Mouse (Mus musculus) gonadal fat pad, adult 2 months (tissue): ENCODE results near the gene Ifi47. TPM values are rescaled to one million over a fixed set of nuclear protein-coding genes. Genes with fewer than 3 reads are reported as not detected.

Experiments
- DNase-seq: peaks from one replicate; pipeline ENCODE4 v3.0.0-alpha.2; 2012; ENCODE audit warnings: low read depth
- polyA plus RNA-seq: library from polyadenylated mRNA; depleted of rRNA; stranded (reverse); fragments of >200 nt; gene quantifications from 2 replicates; pipeline ENCODE4 v1.2.3, GENCODE M21; 2012

Gene Ifi47
- polyA plus RNA-seq, 1 experiment: 4.8 TPM

GRCm38 (mm10) chr11:49089735-49090507, 13.5 kb downstream of the Ifi47 start:
- DNase-seq: no peak

- no peak for DNase-seq
These were observed 14.2 kb downstream of the Ifi47 start for GRCm38 (mm10) chr11:49090551-49090950.

- no peak for DNase-seq
These were observed 14.8 kb downstream of the Ifi47 start for GRCm38 (mm10) chr11:49091171-49091570.

GRCm38 (mm10) chr11:49092053-49092586, 15.7 kb downstream of the Ifi47 start:
- DNase-seq: no peak

GRCm38 (mm10) chr11:49092786-49093185, 16.4 kb downstream of the Ifi47 start:
- no peak for DNase-seq

- DNase-seq: no peak
These were observed 17.7 kb downstream of the Ifi47 start for GRCm38 (mm10) chr11:49093861-49094660.

- DNase-seq: no peak
These were observed 19.0 kb downstream of the Ifi47 start for GRCm38 (mm10) chr11:49095367-49095766.

GRCm38 (mm10) chr11:49100409-49100808, 24.0 kb downstream of the Ifi47 start:
- no peak for DNase-seq

GRCm38 (mm10) chr11:49101500-49101899, 25.1 kb downstream of the Ifi47 start:
- DNase-seq: no peak

GRCm38 (mm10) chr11:49103047-49103693, 26.8 kb downstream of the Ifi47 start:
- peak; percentile 13 for DNase-seq

GRCm38 (mm10) chr11:49105752-49106151, 29.4 kb downstream of the Ifi47 start:
- DNase-seq: no peak

- no peak for DNase-seq
These were observed 31.5 kb downstream of the Ifi47 start for GRCm38 (mm10) chr11:49107650-49108537.

- no peak for DNase-seq
These were observed 32.4 kb downstream of the Ifi47 start for GRCm38 (mm10) chr11:49108833-49109232.

GRCm38 (mm10) chr11:49111000-49111399, 34.6 kb downstream of the Ifi47 start:
- DNase-seq: no peak

- DNase-seq: no peak
These were observed 36.3 kb downstream of the Ifi47 start for GRCm38 (mm10) chr11:49112624-49113219.

GRCm38 (mm10) chr11:49114158-49114557, 37.8 kb downstream of the Ifi47 start:
- DNase-seq: no peak

GRCm38 (mm10) chr11:49114774-49115173, 38.4 kb downstream of the Ifi47 start, which contains the start of gene Olfr1396:
Olfr1396 (minus strand) TSS chr11:49114874.
- DNase-seq: no peak

- DNase-seq: no peak
These were observed 43.2 kb downstream of the Ifi47 start for GRCm38 (mm10) chr11:49119635-49120034.

GRCm38 (mm10) chr11:49124169-49124568, 47.8 kb downstream of the Ifi47 start:
- DNase-seq: no peak

- no peak for DNase-seq
These were observed 65.6 kb downstream of the Ifi47 start, which contains the start of gene Olfr1395 for GRCm38 (mm10) chr11:49141974-49142373. Olfr1395 (plus strand) TSS chr11:49142274.
